Mouse (Mus musculus): Measurements from ENCODE around the gene Scd1.

Gene Scd1

DNA sequence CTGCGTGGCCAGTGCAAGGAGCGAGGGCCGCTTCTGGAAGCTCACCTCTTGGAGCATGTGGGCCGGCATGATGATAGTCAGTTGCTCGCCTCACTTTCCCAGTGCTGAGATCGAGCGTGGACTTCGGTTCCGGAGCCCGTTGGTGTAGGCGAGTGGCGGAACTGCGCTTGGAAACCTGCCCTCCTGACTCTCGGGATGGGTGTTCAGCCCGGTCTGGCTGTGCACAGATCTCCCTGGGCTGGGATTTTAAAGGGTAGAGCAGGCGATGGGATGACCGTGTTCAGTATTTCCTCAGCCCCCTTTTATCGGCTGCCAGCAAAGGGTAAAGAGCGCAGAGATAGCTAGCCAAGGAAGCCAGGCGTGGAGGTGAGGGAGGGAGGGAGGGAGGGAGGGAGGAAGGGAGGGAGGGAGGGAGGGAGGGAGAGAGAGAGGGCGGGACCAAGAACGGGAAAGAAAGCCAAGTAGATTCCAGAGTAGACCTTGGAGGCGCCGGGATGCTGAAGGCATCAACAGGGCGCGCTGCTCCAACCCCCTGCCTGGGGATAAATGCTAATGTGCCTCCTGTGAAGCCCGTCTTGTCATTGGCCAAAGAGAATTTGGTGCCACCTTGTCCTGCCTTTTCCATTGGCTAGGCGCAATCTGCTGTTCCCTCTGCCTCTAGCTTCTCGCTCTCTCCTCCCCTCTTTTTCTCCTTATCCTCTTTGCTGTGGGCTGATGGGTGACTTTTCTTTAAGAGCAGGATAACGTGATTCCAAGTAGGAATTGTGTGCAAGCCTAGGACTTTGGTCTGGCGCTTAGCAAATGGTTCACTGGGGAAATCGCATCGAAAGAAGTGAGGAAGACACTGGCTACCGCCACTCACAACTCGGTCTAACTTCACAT is at the start of gene Scd1:
Gene Scd1, minus strand, starts transcription at position 539 of the 882 bp plus-strand sequence.
- peak; percentile 62 for DNase-seq

GRCm38 (mm10) chr19:44455356-44455755 is 47.7 kb upstream of the Scd1 start:
- DNase-seq = no peak

GRCm38 (mm10) chr19:44454862-44455261 is 47.2 kb upstream of the Scd1 start:
- no peak for DNase-seq

- DNase-seq = no peak
Measured at GRCm38 (mm10) chr19:44447927-44448326, 40.2 kb upstream of the Scd1 start.

GRCm38 (mm10) chr19:44445755-44446154 is 38.1 kb upstream of the Scd1 start:
- DNase-seq = no peak

- DNase-seq = no peak
Measured at GRCm38 (mm10) chr19:44439302-44439701, 31.6 kb upstream of the Scd1 start.

GRCm38 (mm10) chr19:44437975-44438374 is 30.3 kb upstream of the Scd1 start:
- no peak for DNase-seq

- DNase-seq = no peak
Measured at GRCm38 (mm10) chr19:44432084-44432483, 24.4 kb upstream of the Scd1 start.

DNA sequence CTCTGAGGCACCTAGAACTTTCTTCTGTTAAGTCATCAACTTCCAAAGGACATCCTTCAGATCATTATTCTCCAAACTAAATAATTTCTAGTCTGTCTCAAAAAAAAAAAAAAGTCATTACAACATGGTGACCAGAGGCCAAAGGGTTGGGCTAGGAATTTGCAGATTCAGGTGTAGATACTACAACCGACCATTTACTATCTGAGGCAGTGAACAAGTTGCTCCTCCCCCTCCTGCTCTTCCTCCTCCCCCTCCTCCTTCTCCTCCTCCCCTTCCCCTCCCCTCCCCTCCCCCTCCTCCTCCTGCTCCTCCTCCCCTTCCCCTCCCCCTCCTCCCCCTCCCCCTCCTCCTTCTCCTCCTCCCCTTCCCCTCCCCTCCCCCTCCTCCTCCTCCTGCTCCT is 20.0 kb upstream of the Scd1 start:
- no peak for DNase-seq

- peak; percentile 76 for DNase-seq
Measured at GRCm38 (mm10) chr19:44422051-44422631, 14.5 kb upstream of the Scd1 start.

DNA sequence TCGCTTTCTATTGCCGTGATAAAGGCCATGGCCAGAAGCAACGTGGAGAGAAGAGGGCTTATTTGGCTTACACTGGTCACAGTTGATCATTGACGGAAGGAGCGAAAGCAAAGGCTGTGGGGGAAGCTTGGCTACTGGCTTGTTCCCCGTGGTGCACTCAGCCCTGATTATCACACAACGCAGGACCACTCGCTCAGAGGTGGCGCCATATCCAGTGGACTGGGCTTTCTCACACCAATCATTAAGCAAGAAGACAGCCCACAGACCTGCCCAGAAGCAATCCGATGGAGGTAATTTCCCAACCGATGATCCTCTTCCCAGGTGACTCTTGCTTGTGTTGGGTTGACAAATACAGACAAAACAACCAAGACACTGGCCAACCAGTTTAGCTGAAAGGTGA is 11.9 kb upstream of the Scd1 start:
- DNase-seq = no peak

DNA sequence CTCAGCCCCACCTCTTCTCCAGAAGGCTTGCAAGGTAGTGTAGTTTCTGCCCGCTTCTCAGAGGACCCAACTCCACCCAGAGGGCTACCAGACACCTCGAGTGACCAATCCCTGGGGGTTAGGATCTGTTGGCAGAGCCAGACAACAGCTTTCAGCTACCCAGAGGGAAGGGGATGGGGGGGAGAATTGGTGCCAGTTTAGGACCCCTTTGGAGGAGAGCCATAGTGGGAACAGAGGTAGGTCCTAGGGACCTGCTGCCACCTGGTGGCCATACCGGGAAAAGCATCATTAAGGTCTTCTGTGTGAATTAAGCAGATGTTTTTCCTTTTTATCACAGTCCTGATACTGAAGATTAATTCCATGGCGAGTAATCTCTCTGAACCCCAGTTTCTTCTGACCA is 11.3 kb upstream of the Scd1 start:
- peak; percentile 83 for DNase-seq

DNA sequence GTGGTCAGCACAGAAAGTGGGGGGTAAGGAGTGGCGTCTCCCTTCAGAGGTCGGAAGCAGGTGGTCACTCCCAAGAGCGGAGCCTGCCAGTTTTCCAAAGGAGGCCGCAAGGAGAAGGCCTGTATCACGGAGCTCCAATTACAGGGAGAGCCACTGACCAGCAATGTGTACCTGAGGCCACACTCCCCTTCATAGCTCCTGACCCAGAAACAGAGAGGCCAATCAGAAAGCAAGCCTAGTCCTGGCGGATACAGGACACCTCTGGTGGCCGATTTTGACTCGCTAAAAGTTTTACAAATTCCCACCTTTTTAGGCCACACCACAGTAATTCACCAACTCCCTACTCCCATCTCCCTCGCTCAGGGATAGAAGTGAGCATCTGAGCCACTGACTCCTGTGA is 10.9 kb upstream of the Scd1 start:
- no peak for DNase-seq

DNA sequence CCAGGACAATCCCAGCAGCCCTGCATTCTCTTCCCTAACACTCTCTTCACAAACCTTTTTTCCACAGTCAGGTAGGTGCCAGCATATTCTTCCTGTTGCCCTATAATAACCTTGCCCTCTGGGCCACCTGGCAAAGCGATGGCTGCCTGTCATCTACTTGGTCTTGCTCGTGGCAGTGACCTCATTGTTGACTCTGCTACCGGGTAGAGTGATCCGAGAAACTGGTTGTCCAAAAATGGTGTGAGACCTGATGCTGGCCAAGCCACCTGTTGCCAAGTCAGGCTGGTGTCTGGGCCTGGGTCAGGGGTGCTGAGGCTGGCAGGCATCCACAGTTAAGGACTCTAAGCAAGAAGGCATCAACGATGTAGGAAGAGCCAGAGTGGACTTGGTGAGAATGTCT is 10.4 kb upstream of the Scd1 start:
- DNase-seq = no peak

- no peak for DNase-seq
Measured at GRCm38 (mm10) chr19:44417448-44417847, 9.8 kb upstream of the Scd1 start.

GRCm38 (mm10) chr19:44416240-44416639 is 8.6 kb upstream of the Scd1 start:
- DNase-seq = no peak

DNA sequence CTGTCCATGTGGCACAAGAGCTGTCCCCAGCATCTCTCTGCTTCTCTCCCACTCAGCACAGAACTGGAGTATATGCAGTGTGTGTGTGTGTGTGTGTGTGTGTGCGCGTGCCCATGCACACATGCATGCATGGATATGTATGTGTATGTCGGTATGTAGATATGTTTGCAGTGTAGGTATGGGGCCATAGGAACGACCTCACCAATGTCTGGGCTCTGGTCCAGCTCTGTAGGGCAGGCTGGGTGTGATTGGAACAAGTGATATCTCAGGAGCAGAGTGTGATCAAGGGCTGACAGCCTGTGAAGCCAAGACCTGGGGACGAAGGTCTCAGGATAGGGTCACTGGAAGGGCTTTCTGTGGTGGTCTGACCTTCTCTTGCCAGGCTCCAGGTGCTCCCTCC is 7.8 kb upstream of the Scd1 start:
- DNase-seq = no peak

DNA sequence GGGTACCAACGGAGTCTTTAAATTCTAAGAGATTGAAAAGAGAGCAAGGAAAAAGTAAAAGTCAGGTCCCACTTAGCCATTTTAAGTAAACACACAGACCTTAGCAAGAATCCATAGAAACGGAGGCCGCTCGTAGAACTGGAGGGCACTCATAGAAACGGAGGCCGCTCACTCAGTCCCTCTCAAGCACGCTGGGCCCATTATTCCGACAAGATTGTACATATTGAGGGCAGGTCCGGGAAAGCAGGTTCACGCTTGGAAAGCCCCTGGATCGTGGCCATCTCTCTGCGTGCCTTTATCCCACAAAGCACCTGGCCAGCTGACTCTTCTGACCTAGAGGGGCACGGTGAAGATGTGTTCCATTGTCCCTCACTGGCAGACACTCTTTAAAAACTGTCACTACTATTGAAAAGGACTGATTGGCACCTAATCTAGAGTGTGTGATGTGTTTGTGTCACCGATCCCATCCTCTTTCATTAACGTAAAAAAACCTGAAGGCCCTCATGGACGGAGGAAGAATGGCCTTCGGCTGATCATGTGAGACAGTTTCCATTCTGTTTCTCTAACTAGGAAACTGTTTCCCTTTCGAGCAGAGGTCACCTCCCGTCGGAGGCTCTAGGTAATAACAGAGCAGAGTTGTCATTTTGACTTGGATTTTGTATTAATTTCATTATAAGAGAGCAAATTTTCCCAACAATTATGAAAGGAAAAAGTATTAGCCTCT is 2.8 kb upstream of the Scd1 start:
- peak; percentile 24 for DNase-seq

- no peak for DNase-seq
Measured at GRCm38 (mm10) chr19:44408595-44408994, 916 bp upstream of the Scd1 start.

- DNase-seq = peak; percentile 70
Measured at GRCm38 (mm10) chr19:44408223-44408545, 505 bp upstream of the Scd1 start.

GRCm38 (mm10) chr19:44403546-44403945 is 4.1 kb downstream of the Scd1 start:
- DNase-seq = no peak

DNA sequence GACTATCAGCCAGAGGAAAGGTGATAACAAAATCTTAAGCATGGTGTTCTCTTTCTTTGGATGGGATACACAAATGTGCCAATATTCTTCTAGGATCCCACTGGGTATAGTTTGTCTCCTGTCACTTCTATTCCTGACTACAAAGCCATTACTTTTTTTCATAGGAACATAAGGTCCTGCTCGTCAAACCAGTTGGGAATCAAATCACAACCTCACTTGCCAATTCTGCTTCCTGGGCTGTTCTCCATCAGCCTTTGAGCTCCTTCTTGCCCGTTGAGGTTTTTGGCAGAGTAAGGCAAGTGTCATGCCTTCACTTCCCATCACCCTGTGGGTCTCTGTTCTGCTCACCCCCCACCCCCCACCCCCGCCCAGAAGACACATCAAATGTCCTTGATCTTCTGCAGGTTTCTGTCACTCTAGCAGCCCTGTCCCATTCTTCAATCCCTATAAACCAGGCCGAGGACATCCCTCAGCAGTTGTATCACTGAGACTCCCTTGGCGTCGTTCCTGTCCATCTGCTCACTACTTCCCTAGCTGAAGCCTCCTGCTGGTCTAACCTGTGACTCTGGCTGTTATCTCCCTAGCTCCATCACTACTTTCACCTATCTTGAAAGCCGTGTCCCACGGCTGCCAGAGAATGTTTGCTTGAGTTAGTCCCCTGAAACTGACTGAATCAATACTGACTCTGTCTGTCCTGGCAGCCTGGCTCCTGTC is 7.0 kb downstream of the Scd1 start:
- no peak for DNase-seq

GRCm38 (mm10) chr19:44400076-44400475 is 7.6 kb downstream of the Scd1 start:
- no peak for DNase-seq

All from lung, postnatal 14 days (tissue).